Mouse (Mus musculus): Measurements from ENCODE around the gene Pitx2.

Gene Pitx2

GRCm38 (mm10) chr3:129215751-129216331, 16.2 kb downstream of the Pitx2 start:
- in situ Hi-C loops (cut with MboI, MseI): loop anchor here (10.0 kb wide), 1 partner anchor 1581 kb away; the partner anchor contains the start of gene Neurog2

- in situ Hi-C loops (cut with MboI, MseI): loop anchor here (10.0 kb wide), 1 partner anchor 1582 kb away; the partner anchor contains the start of gene Neurog2
Measured at GRCm38 (mm10) chr3:129216491-129216890, 16.8 kb downstream of the Pitx2 start.

GRCm38 (mm10) chr3:129216911-129217561, 17.4 kb downstream of the Pitx2 start:
- in situ Hi-C loops (cut with MboI, MseI): loop anchor here (10.0 kb wide), 1 partner anchor 1582 kb away; the partner anchor contains the start of gene Neurog2

- in situ Hi-C loops (cut with MboI, MseI): loop anchor here (10.0 kb wide), 1 partner anchor 1583 kb away; the partner anchor contains the start of gene Neurog2
Measured at GRCm38 (mm10) chr3:129217862-129218370, 18.2 kb downstream of the Pitx2 start.

- in situ Hi-C loops (cut with MboI, MseI): loop anchor here (10.0 kb wide), 1 partner anchor 1584 kb away; the partner anchor contains the start of gene Neurog2
Measured at GRCm38 (mm10) chr3:129218371-129218921, 18.8 kb downstream of the Pitx2 start.

- in situ Hi-C loops (cut with MboI, MseI): no loop called here
Measured at GRCm38 (mm10) chr3:129220086-129220670, 20.5 kb downstream of the Pitx2 start.

- in situ Hi-C loops (cut with MboI, MseI): no loop called here
Measured at GRCm38 (mm10) chr3:129220681-129221379, 21.2 kb downstream of the Pitx2 start.

- in situ Hi-C loops (cut with MboI, MseI): no loop called here
Measured at GRCm38 (mm10) chr3:129221380-129222260, 21.9 kb downstream of the Pitx2 start.

- in situ Hi-C loops (cut with MboI, MseI): no loop called here
Measured at GRCm38 (mm10) chr3:129222448-129223290, 23.0 kb downstream of the Pitx2 start.

GRCm38 (mm10) chr3:129223401-129223800, 23.7 kb downstream of the Pitx2 start:
- in situ Hi-C loops (cut with MboI, MseI): no loop called here

- in situ Hi-C loops (cut with MboI, MseI): no loop called here
Measured at GRCm38 (mm10) chr3:129223964-129224805, 24.5 kb downstream of the Pitx2 start.

- in situ Hi-C loops (cut with MboI, MseI): no loop called here
Measured at GRCm38 (mm10) chr3:129224806-129225576, 25.3 kb downstream of the Pitx2 start.

- in situ Hi-C loops (cut with MboI, MseI): no loop called here
Measured at GRCm38 (mm10) chr3:129225577-129226289, 26.1 kb downstream of the Pitx2 start.

GRCm38 (mm10) chr3:129226681-129227080, 27.0 kb downstream of the Pitx2 start:
- in situ Hi-C loops (cut with MboI, MseI): no loop called here

- in situ Hi-C loops (cut with MboI, MseI): no loop called here
Measured at GRCm38 (mm10) chr3:129227331-129227730, 27.7 kb downstream of the Pitx2 start.

GRCm38 (mm10) chr3:129238010-129238409, 38.3 kb downstream of the Pitx2 start:
- in situ Hi-C loops (cut with MboI, MseI): no loop called here

- in situ Hi-C loops (cut with MboI, MseI): no loop called here
Measured at GRCm38 (mm10) chr3:129238664-129239258, 39.1 kb downstream of the Pitx2 start.

Data from T-helper 1 cell (primary cell).